In the genomic region with DNA sequence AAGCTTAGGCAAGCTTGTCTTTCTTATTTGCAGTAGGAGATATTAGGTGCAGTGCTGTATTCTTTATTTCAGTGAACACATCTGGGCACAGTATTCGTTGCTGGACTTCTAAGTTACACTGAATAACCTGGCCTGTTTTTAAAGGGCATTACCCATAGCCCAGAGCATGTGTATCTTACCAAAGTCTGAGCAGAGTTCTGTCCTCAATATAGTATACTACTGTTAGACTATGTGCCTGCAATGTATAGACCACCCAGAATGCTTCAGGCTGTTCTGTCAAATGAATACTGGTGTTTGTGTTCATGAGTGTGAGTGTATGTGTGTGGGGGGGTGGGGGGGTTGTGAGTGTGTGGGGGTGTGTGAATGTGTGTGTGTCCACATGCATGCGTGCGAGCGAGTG, we compare ENCODE assay signal across 22 mouse cellular contexts.
"Had no signal": no experiment of that assay in that cellular context is flagged by ENCODE, and none has a peak within 500 bp of the region (broad histone marks: within the 10 kb centered on the region; RNA-seq: fewer than 3 reads in every experiment).

No protein-coding gene starts in this region.

- H3K4me1 ChIP-seq: heart, embryonic 10.5 days; heart, embryonic 12.5 days; hindbrain, embryonic 13.5 days; hindbrain, embryonic 15.5 days; intestine, embryonic 15.5 days had no signal

- H3K27ac ChIP-seq: gastrocnemius, adult 2 months; heart, embryonic 10.5 days; hindbrain, embryonic 10.5 days; hindbrain, embryonic 13.5 days; hindbrain, embryonic 15.5 days; intestine, embryonic 15.5 days; layer of hippocampus, adult 2 months; left cerebral cortex, adult 2 months had no signal

- H3K36me3 ChIP-seq: heart, embryonic 10.5 days; heart, embryonic 12.5 days; hindbrain, embryonic 10.5 days; hindbrain, embryonic 13.5 days; hindbrain, embryonic 15.5 days; intestine, embryonic 15.5 days had no signal

- H3K4me3 ChIP-seq: gastrocnemius, adult 2 months; heart, embryonic 10.5 days; heart, embryonic 12.5 days; hindbrain, embryonic 10.5 days; hindbrain, embryonic 13.5 days; hindbrain, embryonic 15.5 days; intestine, embryonic 15.5 days; layer of hippocampus, adult 2 months; left cerebral cortex, adult 2 months had no signal

- H3K9ac ChIP-seq: heart, embryonic 12.5 days; hindbrain, embryonic 13.5 days; hindbrain, embryonic 15.5 days; intestine, embryonic 15.5 days had no signal

- H3K27me3 ChIP-seq: heart, embryonic 12.5 days; hindbrain, embryonic 13.5 days; hindbrain, embryonic 15.5 days; intestine, embryonic 15.5 days had no signal

- H3K9me3 ChIP-seq: hindbrain, embryonic 13.5 days; hindbrain, embryonic 15.5 days; intestine, embryonic 15.5 days had no signal

- ATAC-seq: inflammation-experienced regulatory T-cells, adult 6 months; intestine, embryonic 15.5 days; intestine, postnatal 0 days had no signal

- H3K4me2 ChIP-seq: heart, embryonic 12.5 days; hindbrain, embryonic 13.5 days; hindbrain, embryonic 15.5 days; intestine, embryonic 15.5 days; liver, embryonic 11.5 days had no signal

- DNase-seq: gastrocnemius, adult 2 months; gastrocnemius, postnatal 10 days; gastrocnemius, postnatal 25 days; heart, adult 18-20 months; heart, postnatal 4 days; kidney, adult 18-20 months; kidney, adult 8-10 months; kidney, postnatal 10 days; kidney, postnatal 25 days; kidney, postnatal 4 days; liver had no signal
